Mouse (Mus musculus): ENCODE measurements at regions not wholly inside any gene's neighbourhood (a gene's known extent, or its start where the extent isn't known, plus 50 kb on each side); places are given as distances from the start of the nearest gene placed in this dataset.

GRCm38 (mm10) chr12:29049105-29049511 is 297.5 kb downstream of the Eipr1 start:
- DNase-seq (ENCODE audit: low read depth, low spot score) = no peak

- no peak for DNase-seq (ENCODE audit: low read depth, low spot score)
Observed at GRCm38 (mm10) chr12:29049801-29050200, 298.2 kb downstream of the Eipr1 start.

- DNase-seq (ENCODE audit: low read depth, low spot score) = no peak
Observed at GRCm38 (mm10) chr12:29050516-29051251, 299.1 kb downstream of the Eipr1 start.

- DNase-seq (ENCODE audit: low read depth, low spot score) = no peak
Observed at GRCm38 (mm10) chr12:29054367-29054766, 302.8 kb downstream of the Eipr1 start.

- no peak for DNase-seq (ENCODE audit: low read depth, low spot score)
Observed at GRCm38 (mm10) chr12:29062025-29062637, 310.5 kb downstream of the Eipr1 start.

- DNase-seq (ENCODE audit: low read depth, low spot score) = no peak
Observed at GRCm38 (mm10) chr12:29062801-29063200, 311.2 kb downstream of the Eipr1 start.

- peak; percentile 80 for DNase-seq (ENCODE audit: low read depth, low spot score)
Observed at GRCm38 (mm10) chr12:29068180-29068579, 316.6 kb downstream of the Eipr1 start.

- DNase-seq (ENCODE audit: low read depth, low spot score) = peak; percentile 19
Observed at GRCm38 (mm10) chr12:29075096-29075852, 323.7 kb downstream of the Eipr1 start.

- DNase-seq (ENCODE audit: low read depth, low spot score) = peak; percentile 22
Observed at GRCm38 (mm10) chr12:29076606-29077005, 325.0 kb downstream of the Eipr1 start.

GRCm38 (mm10) chr12:29079011-29079410 is 327.4 kb downstream of the Eipr1 start:
- no peak for DNase-seq (ENCODE audit: low read depth, low spot score)

- no peak for DNase-seq (ENCODE audit: low read depth, low spot score)
Observed at GRCm38 (mm10) chr12:29083426-29084221, 332.0 kb downstream of the Eipr1 start.

- DNase-seq (ENCODE audit: low read depth, low spot score) = peak; percentile 45
Observed at GRCm38 (mm10) chr12:29087245-29087644, 335.6 kb downstream of the Eipr1 start.

- DNase-seq (ENCODE audit: low read depth, low spot score) = no peak
Observed at GRCm38 (mm10) chr12:29089634-29090033, 338.0 kb downstream of the Eipr1 start.

GRCm38 (mm10) chr12:29090451-29090850 is 338.8 kb downstream of the Eipr1 start:
- no peak for DNase-seq (ENCODE audit: low read depth, low spot score)

- no peak for DNase-seq (ENCODE audit: low read depth, low spot score)
Observed at GRCm38 (mm10) chr12:29095406-29096032, 343.9 kb downstream of the Eipr1 start.

- peak; percentile 97 for DNase-seq (ENCODE audit: low read depth, low spot score)
Observed at GRCm38 (mm10) chr12:29096033-29096913, 344.7 kb downstream of the Eipr1 start.

- DNase-seq (ENCODE audit: low read depth, low spot score) = no peak
Observed at GRCm38 (mm10) chr12:29100042-29100570, 348.5 kb downstream of the Eipr1 start.

GRCm38 (mm10) chr12:29106893-29107719 is 355.5 kb downstream of the Eipr1 start:
- DNase-seq (ENCODE audit: low read depth, low spot score) = no peak

GRCm38 (mm10) chr12:29107720-29108051 is 356.1 kb downstream of the Eipr1 start:
- DNase-seq (ENCODE audit: low read depth, low spot score) = no peak

Measured in ES-CJ7 (cell line).